Comparison of ENCODE assay signal across 10 mouse cellular contexts in genomic region chr7:46034991-46035390, GRCm38 (mm10). TPM values are rescaled to one million over a fixed set of nuclear protein-coding genes. Genes with fewer than 3 reads are reported as not detected.
DNase-seq lines count a peak whose midpoint lies in the region; ATAC-seq lines count a peak whose summit lies in the region.
"Had no signal": no experiment of that assay in that cellular context is flagged by ENCODE, and none has a peak within 500 bp of the region (broad histone marks: within the 10 kb centered on the region; RNA-seq: fewer than 3 reads in every experiment).

No protein-coding gene starts in this region.

- H3K4me2 ChIP-seq in kidney, embryonic 15.5 days, result peak overlapping the region; percentile 80
- peak overlapping the region; percentile 78 for H3K4me2 ChIP-seq in forebrain, embryonic 12.5 days
- H3K4me2 ChIP-seq in limb, embryonic 12.5 days, result peak overlapping the region; percentile 87
- peak overlapping the region; percentile 98 for H3K4me2 ChIP-seq in neural tube, embryonic 13.5 days

- H3K27me3 ChIP-seq in kidney, embryonic 15.5 days, result no peaks in the 10 kb centered on the region
- H3K27me3 ChIP-seq in forebrain, embryonic 12.5 days, result peaks cover 6% of the 10 kb centered on the region; the same call in 1 of the 2 replicates
- no peaks in the 10 kb centered on the region for H3K27me3 ChIP-seq in limb, embryonic 12.5 days
- 0 out of 2 replicates have a peak, but pooled peaks cover 6% of the 10 kb centered on the region for H3K27me3 ChIP-seq in neural tube, embryonic 13.5 days

- peaks cover 18% of the 10 kb centered on the region for H3K36me3 ChIP-seq in kidney, embryonic 15.5 days
- H3K36me3 ChIP-seq in forebrain, embryonic 12.5 days (replicated peaks), result peaks cover 16% of the 10 kb centered on the region
- peaks cover 25% of the 10 kb centered on the region for H3K36me3 ChIP-seq in limb, embryonic 12.5 days
- peaks cover 23% of the 10 kb centered on the region for H3K36me3 ChIP-seq in neural tube, embryonic 13.5 days

- peak overlapping the region; percentile 93 for H3K4me3 ChIP-seq in kidney, embryonic 15.5 days (replicated peaks)
- peak overlapping the region; percentile 85; the same call in 1 of the 2 replicates for H3K4me3 ChIP-seq in forebrain, embryonic 12.5 days (replicated peaks)
- H3K4me3 ChIP-seq in limb, embryonic 12.5 days (replicated peaks), result peak overlapping the region; percentile 89
- H3K4me3 ChIP-seq in neural tube, embryonic 13.5 days, result peak overlapping the region; percentile 92

- no peak for ATAC-seq in kidney, embryonic 15.5 days (replicated peaks; ENCODE audit: low FRiP score)
- no peak for ATAC-seq in forebrain, embryonic 12.5 days (ENCODE audit: low FRiP score)
- ATAC-seq in limb, embryonic 12.5 days (ENCODE audit: insufficient number of reproducible peaks, insufficient read depth, low FRiP score, low TSS enrichment, low read depth), result no peak
- ATAC-seq in neural tube, embryonic 13.5 days (ENCODE audit: low read depth), result no peak

- peak overlapping the region; percentile 86; the same call in 1 of the 2 replicates for H3K9ac ChIP-seq in kidney, embryonic 15.5 days
- H3K9ac ChIP-seq in forebrain, embryonic 12.5 days, result peak overlapping the region; percentile 83
- peak overlapping the region; percentile 86; the same call in 1 of the 2 replicates for H3K9ac ChIP-seq in limb, embryonic 12.5 days (replicated peaks)
- peak overlapping the region; percentile 90 for H3K9ac ChIP-seq in neural tube, embryonic 13.5 days

- no peaks in the 10 kb centered on the region for H3K9me3 ChIP-seq in kidney, embryonic 15.5 days (replicated peaks)
- no peaks in the 10 kb centered on the region for H3K9me3 ChIP-seq in forebrain, embryonic 12.5 days
- H3K9me3 ChIP-seq in limb, embryonic 12.5 days, result no peaks in the 10 kb centered on the region
- H3K9me3 ChIP-seq in neural tube, embryonic 13.5 days, result no peaks in the 10 kb centered on the region

- H3K27ac ChIP-seq in kidney, embryonic 15.5 days, result no peak overlapping the region
- no peak overlapping the region for H3K27ac ChIP-seq in forebrain, embryonic 12.5 days
- H3K27ac ChIP-seq in limb, embryonic 12.5 days, result no peak overlapping the region
- no peak overlapping the region for H3K27ac ChIP-seq in neural tube, embryonic 13.5 days (replicated peaks)
- H3K27ac ChIP-seq: macrophage had no signal

- H3K4me1 ChIP-seq in kidney, embryonic 15.5 days, result peaks cover 29% of the 10 kb centered on the region
- peaks cover 21% of the 10 kb centered on the region for H3K4me1 ChIP-seq in forebrain, embryonic 12.5 days
- H3K4me1 ChIP-seq in limb, embryonic 12.5 days (replicated peaks), result peaks cover 19% of the 10 kb centered on the region
- peaks cover 22% of the 10 kb centered on the region for H3K4me1 ChIP-seq in neural tube, embryonic 13.5 days (replicated peaks)

- WGBS in kidney, embryonic 15.5 days, result 75% methylated on average over 2 of the region's 2 CpGs
- WGBS in forebrain, embryonic 12.5 days, result 78% methylated on average over 2 of the region's 2 CpGs
- 90% methylated on average over 2 of the region's 2 CpGs for WGBS in limb, embryonic 12.5 days
- WGBS in neural tube, embryonic 13.5 days, result 83% methylated on average over 2 of the region's 2 CpGs

- no peak for DNase-seq in kidney, adult 18-20 months
- no peak for DNase-seq in gastrocnemius, postnatal 25 days
- DNase-seq in spleen, adult 12 weeks (ENCODE audit: low spot score), result no peak
- DNase-seq in thymus, postnatal 4 days, result no peak

RNA-seq across cellular contexts. Expression of gene Nomo1, which starts 1.5 kb away (rescaled TPM):
- 39.9 and 40.4 TPM in 2 replicates for polyA plus RNA-seq in kidney, embryonic 15.5 days (2015; fragmentation: Nextera tagmentation; extraction: Ambion mirVana)
- polyA plus RNA-seq in forebrain, embryonic 12.5 days (2016; fragmentation: Nextera tagmentation; extraction: Ambion mirVana), result 32.8 and 33.2 TPM in 2 replicates
- 22.3 and 24.9 TPM in 2 replicates for polyA plus RNA-seq in limb, embryonic 12.5 days (2016; fragmentation: Nextera tagmentation; extraction: Ambion mirVana)
- 36.0 and 38.6 TPM in 2 replicates for polyA plus RNA-seq in neural tube, embryonic 13.5 days (2015; fragmentation: Nextera tagmentation; extraction: Ambion mirVana)
- 10 to 100 TPM; 54.3 to 55.4 TPM for total RNA-seq in gastrocnemius, postnatal 25 days (2021)

RNA-seq across cellular contexts. Expression of gene Abcc6, which starts 4.9 kb away (rescaled TPM):
- polyA plus RNA-seq in kidney, embryonic 15.5 days (2015; fragmentation: Nextera tagmentation; extraction: Ambion mirVana), result 0.93 and 1.1 TPM in 2 replicates
- polyA plus RNA-seq in forebrain, embryonic 12.5 days (2016; fragmentation: Nextera tagmentation; extraction: Ambion mirVana), result 0.10 and 0.18 TPM in 2 replicates
- polyA plus RNA-seq in limb, embryonic 12.5 days (2016; fragmentation: Nextera tagmentation; extraction: Ambion mirVana), result 0.26 and 0.42 TPM in 2 replicates
- polyA plus RNA-seq in neural tube, embryonic 13.5 days (2015; fragmentation: Nextera tagmentation; extraction: Ambion mirVana), result 0.52 and 0.56 TPM in 2 replicates
- total RNA-seq in gastrocnemius, postnatal 25 days (2021), result not detected
- total RNA-seq: heart, adult 8-10 months had no signal
- polyA plus RNA-seq: macrophage had no signal
